Mouse (Mus musculus): ENCODE measurements around the gene Zfp62. TPM values are rescaled to one million over a fixed set of nuclear protein-coding genes. Genes with fewer than 3 reads are reported as not detected.
A peak's percentile ranks its signal among the peaks of the same experiment; 100 is the strongest.

The Zfp62 gene
- total and polyA plus RNA-seq, 3 experiments = 16.7 to 132 (median 31.8) TPM

DNA sequence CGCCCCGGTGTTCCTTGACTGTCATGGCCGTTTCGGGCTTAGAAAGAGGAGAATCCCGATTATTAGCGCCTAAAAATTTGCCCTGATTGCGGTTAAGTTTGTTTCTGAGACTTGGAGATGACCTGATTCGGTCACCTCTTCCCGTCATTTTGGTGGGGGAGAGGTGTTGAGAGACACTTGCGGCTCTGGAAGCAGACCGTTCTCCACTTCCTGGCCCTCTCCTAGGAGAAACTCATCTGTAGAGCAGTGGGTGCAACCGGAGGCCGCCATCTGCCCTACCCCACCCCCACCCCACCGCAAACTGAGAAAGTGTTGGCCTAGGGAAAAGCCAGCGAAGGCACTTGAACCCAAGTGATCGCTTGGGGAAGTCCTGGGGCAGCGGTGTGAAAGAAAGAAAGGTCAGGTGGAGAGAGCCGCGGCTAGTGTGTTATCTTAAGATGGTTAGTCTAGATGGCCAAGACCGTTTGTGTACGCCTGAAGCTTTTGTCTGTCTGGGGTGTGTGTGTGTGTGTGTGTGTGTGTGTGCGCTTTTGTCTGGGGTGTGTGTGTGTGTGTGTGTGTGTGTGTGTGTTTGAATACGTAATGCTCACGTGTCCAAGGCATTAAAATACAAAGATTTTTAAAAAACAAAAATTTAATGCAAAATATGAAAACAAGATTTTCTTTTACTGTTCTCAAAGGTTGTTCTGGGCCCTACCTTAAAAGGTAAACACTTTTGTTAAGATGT is 842 bp downstream of the Zfp62 start:
- H3K27me3 ChIP-seq (ENCODE audit: control insufficient read depth in 1 of 2, insufficient read depth in 2 of 2, low read length in 2 of 2) = no peaks in the 10 kb centered on the region
- H3K9me3 ChIP-seq (replicated peaks; ENCODE audit: insufficient read depth, low read length) = no peaks in the 10 kb centered on the region
- peak overlapping the region; percentile 94 for H3K27ac ChIP-seq (ENCODE audit: control insufficient read depth, low read depth, low read length)
- H3K4me1 ChIP-seq (ENCODE audit: control insufficient read depth in 1 of 2, insufficient read depth in 2 of 2, low read length in 2 of 2) = peaks cover 16 to 41% of the 10 kb centered on the region in 2 experiments
- DNase-seq (ENCODE audit: low read depth, low spot score) = peak; percentile 85
- peaks cover 7 to 48% of the 10 kb centered on the region in 2 experiments for H3K36me3 ChIP-seq (ENCODE audit: control insufficient read depth in 1 of 2, insufficient read depth in 2 of 2, low read length in 2 of 2)
- peak overlapping the region; percentile 72 to 73 for H3K4me3 ChIP-seq (ENCODE audit: control insufficient read depth in 1 of 2, insufficient read depth in 1 of 2, low read depth in 2 of 2, low read length in 2 of 2)
- peak overlapping the region; percentile 93 for H3K9ac ChIP-seq (ENCODE audit: control insufficient read depth, low read depth, low read length, poor library complexity, severe bottlenecking)
- H3K79me2 ChIP-seq (ENCODE audit: control insufficient read depth, insufficient read depth, low read length, poor library complexity) = peaks cover 50% of the 10 kb centered on the region
- peak in 1 of 2 experiments; percentile 33; a peak in 3 of 4 replicates for TF ChIP-seq EP300 (IDR thresholded peaks at IDR 0.05; ENCODE audit: low read depth in 1 of 2, low read length in 2 of 2)
- TF ChIP-seq MAX (IDR thresholded peaks at IDR 0.05; ENCODE audit: low read length) = peak; percentile 50
- TF ChIP-seq CHD1 (IDR thresholded peaks at IDR 0.05; ENCODE audit: low read depth, low read length) = 0 out of 2 replicates have a peak, but pooled peaks have one; percentile 90
- TF ChIP-seq TAL1 (IDR thresholded peaks at IDR 0.05; ENCODE audit: low read length) = no peak
- no peak for TF ChIP-seq SMC3 (IDR thresholded peaks at IDR 0.05; ENCODE audit: low read depth, low read length)
- 0 out of 2 replicates have a peak, but pooled peaks have one; percentile 36 for TF ChIP-seq TBP (IDR thresholded peaks at IDR 0.05; ENCODE audit: low read depth, low read length)
- peak; percentile 49 for TF ChIP-seq MXI1 (IDR thresholded peaks at IDR 0.05; ENCODE audit: low read depth, low read length)
- TF ChIP-seq MAFK (IDR thresholded peaks at IDR 0.05; ENCODE audit: borderline replicate concordance, low read depth, low read length) = no peak
- TF ChIP-seq SIN3A (IDR thresholded peaks at IDR 0.05; ENCODE audit: low read length) = peak; percentile 64; the same call in 1 of the 2 replicates
- no peak for TF ChIP-seq TCF12 (IDR thresholded peaks at IDR 0.05; ENCODE audit: low read depth, low read length)
- TF ChIP-seq MEF2A (IDR thresholded peaks at IDR 0.05; ENCODE audit: extremely low read depth, insufficient replicate concordance, low read depth, low read length, poor library complexity, severe bottlenecking) = no peak
- no peak for TF ChIP-seq POLR2AphosphoS2 (IDR thresholded peaks at IDR 0.05; ENCODE audit: low read length)
- TF ChIP-seq HCFC1 (IDR thresholded peaks at IDR 0.05; ENCODE audit: low read depth, low read length) = peak; percentile 52; the same call in 1 of the 2 replicates
- no peak; the same call in 1 of the 2 replicates for TF ChIP-seq CHD2 (IDR thresholded peaks at IDR 0.05; ENCODE audit: low read length)
- TF ChIP-seq KAT2A (conservative IDR thresholded peaks at IDR 0.05; ENCODE audit: low read depth, low read length) = no peak
- TF ChIP-seq ELF1 (IDR thresholded peaks at IDR 0.05; ENCODE audit: low read depth, low read length) = no peak
- no peak for TF ChIP-seq CTCF (IDR thresholded peaks at IDR 0.05 in 2 of 3, conservative IDR thresholded peaks at IDR 0.05 in 1 of 3; ENCODE audit: control insufficient read depth in 1 of 3, insufficient read depth in 1 of 3, low read depth in 2 of 3, low read length in 3 of 3, poor library complexity in 1 of 3, severe bottlenecking in 1 of 3)
- TF ChIP-seq POLR2AphosphoS5 (IDR thresholded peaks at IDR 0.05; ENCODE audit: borderline replicate concordance, low read depth, low read length) = no peak
- TF ChIP-seq POLR2A (IDR thresholded peaks at IDR 0.05; ENCODE audit: control insufficient read depth in 1 of 2, insufficient read depth in 1 of 2, low read depth in 1 of 2, low read length in 2 of 2, poor library complexity in 1 of 2) = no peak; a peak in 1 of 4 replicates
- no peak for TF ChIP-seq MAZ (IDR thresholded peaks at IDR 0.05; ENCODE audit: low read depth, low read length)
- TF ChIP-seq ZMIZ1 (IDR thresholded peaks at IDR 0.05; ENCODE audit: low read depth, low read length) = no peak
- no peak; the same call in 1 of the 2 replicates for TF ChIP-seq NELFE (IDR thresholded peaks at IDR 0.05; ENCODE audit: low read depth, low read length)
- 0 out of 2 replicates have a peak, but pooled peaks have one; percentile 23 for TF ChIP-seq ZNF384 (IDR thresholded peaks at IDR 0.05; ENCODE audit: low read depth, low read length)
- TF ChIP-seq ETS1 (IDR thresholded peaks at IDR 0.05; ENCODE audit: low read depth, low read length) = peak; percentile 58; the same call in 1 of the 2 replicates
- no peak for TF ChIP-seq ZC3H11A (IDR thresholded peaks at IDR 0.05; ENCODE audit: low read depth, low read length)
- TF ChIP-seq RCOR1 (IDR thresholded peaks at IDR 0.05; ENCODE audit: low read depth, low read length) = no peak
- TF ChIP-seq ZKSCAN1 (IDR thresholded peaks at IDR 0.05; ENCODE audit: low read depth, low read length) = no peak
- TF ChIP-seq MYC (IDR thresholded peaks at IDR 0.05; ENCODE audit: low read depth, low read length) = peak; percentile 8; the same call in 1 of the 2 replicates
- 0 out of 4 replicates have a peak, but pooled peaks of 1 of the 2 experiments have one; percentile 34 for TF ChIP-seq USF2 (IDR thresholded peaks at IDR 0.05; ENCODE audit: borderline replicate concordance in 1 of 2, insufficient read depth in 1 of 2, low read depth in 1 of 2, low read length in 2 of 2)
- no peak for TF ChIP-seq GABPA (IDR thresholded peaks at IDR 0.05; ENCODE audit: low read depth, low read length)
- no peak for TF ChIP-seq RAD21 (IDR thresholded peaks at IDR 0.05; ENCODE audit: low read depth, low read length)
- TF ChIP-seq NRF1 (IDR thresholded peaks at IDR 0.05; ENCODE audit: insufficient read depth, low read depth, low read length, poor library complexity, severe bottlenecking) = no peak
- TF ChIP-seq JUND (IDR thresholded peaks at IDR 0.05; ENCODE audit: low read depth, low read length) = no peak
- TF ChIP-seq BHLHE40 (IDR thresholded peaks at IDR 0.05; ENCODE audit: borderline replicate concordance, low read depth, low read length) = peak; percentile 67; the same call in 1 of the 2 replicates
- TF ChIP-seq UBTF (IDR thresholded peaks at IDR 0.05; ENCODE audit: borderline replicate concordance, insufficient read depth, low read depth, low read length) = 0 out of 2 replicates have a peak, but pooled peaks have one; percentile 22
